Mouse (Mus musculus): ENCODE results near the gene Agl.
A peak's percentile ranks its signal among the peaks of the same experiment; 100 is the strongest.

Agl gene

DNA sequence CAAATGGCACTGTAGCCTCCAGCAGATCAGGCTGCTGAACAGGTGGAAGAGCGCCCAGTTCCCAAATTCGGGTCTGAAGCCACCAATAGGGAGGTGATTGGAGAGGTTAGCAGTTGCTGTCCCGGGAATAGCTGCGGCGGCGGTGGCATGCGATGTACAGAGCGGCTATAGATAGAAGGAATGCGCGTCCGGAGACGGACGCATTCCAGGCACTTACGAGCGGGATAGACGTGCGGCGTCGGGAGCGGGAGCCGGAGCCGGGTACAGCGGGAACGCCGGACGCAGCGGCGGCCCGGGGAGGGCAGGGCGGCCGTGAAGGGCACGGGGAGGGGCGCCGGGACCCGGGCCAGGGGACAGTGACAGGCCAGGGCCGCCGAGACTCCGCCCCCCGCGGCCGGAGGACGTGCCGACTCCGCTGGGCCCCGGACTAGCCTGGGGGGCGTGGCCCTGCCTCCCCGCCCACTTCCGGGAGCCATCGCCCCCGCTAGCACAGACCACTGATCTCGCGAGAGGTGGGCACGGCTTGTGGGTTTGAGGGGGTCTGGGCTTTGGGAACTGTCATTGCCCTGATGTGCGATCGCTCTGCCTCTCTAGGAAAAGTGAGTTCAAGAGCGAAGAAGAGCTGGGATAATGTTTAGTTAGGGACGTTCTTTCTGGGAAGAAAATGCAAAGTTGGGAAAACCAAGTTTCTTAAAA lies at the start of gene Agl:
Gene Agl, minus strand, starts transcription at position 356 of the 696 bp plus-strand sequence.
- peak; percentile 78 to 84 for DNase-seq (ENCODE audit: low spot score in 2 of 2)

DNA sequence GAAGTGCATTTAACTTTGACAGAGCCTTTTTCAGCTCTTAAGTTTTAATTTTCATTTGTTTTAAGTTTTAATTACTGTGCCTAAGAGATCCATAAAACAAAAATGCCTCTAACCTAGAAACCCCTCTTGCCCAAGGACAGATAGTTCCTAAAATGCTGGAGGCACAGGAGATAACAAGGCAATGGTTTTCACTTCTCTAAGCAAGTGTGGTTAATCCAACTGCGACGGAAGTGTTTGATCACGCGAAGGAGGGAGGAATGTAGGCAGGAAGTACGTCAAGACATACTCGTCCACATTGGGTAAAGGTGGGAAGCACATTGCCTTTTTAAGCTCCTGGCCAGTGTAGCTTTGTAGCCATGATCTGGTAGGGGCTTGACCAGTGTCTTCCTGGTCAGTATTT lies 49.6 kb upstream of the Agl start:
- no peak for DNase-seq (ENCODE audit: low spot score in 2 of 2)

DNA sequence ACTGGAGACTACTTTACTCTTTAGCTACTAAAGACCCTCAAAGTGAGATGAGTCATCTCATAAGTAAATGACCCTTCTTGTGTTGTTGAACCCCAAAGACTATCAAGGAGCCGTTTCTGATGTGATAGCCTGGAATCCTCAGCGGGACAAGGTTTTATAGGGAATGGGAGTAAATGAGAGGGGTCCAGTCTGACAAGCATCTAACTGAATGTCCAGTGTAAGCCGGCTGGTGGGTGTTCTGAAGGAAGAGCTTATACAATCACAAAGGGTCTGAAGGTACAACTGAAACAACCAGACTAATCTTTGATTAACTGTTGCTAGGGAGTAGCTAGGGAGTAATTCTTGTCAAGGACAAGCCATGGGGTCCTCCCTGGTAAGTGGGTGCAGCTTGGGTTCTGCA lies 44.5 kb upstream of the Agl start:
- DNase-seq (ENCODE audit: low spot score in 2 of 2) = no peak

DNA sequence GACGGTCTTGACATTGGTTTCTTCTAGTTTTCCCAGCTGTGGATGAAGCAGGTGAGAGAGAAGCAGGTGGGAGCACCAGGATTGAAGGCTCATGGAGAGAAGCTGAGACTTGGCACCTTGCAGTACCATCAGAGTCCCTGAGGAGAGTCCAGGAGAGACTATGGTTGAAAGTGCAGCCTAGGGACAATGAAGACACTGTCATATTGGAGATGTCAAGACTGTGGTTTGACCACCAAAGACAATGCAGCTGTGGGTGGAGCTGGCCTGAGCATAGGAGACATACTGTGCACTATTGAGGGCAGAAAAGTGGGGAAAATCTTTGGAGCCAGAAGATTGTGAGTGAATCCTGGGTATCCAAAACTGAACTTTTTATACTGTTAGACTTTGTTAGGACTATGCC lies 42.4 kb upstream of the Agl start:
- DNase-seq (ENCODE audit: low spot score in 2 of 2) = no peak

DNA sequence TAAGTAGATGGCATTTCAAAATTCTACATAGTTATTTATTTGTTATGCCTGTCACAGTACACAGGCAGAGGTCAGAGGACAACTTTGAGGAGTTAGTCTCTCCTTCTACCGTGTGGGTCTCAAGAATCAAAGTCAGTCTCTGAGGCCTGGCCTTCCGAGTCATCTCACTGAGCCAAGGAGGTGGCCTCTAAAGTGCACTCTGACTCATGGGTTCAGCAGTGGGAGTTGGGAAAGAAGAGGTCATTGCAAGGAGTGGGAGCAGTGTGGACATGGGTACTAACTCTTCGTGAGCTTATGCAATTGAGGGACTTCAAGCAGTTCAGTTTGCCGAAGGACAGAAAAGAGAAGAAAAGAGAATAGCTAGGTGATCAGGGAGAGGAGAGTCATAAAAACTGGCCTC lies 41.0 kb upstream of the Agl start:
- no peak for DNase-seq (ENCODE audit: low spot score in 2 of 2)

DNA sequence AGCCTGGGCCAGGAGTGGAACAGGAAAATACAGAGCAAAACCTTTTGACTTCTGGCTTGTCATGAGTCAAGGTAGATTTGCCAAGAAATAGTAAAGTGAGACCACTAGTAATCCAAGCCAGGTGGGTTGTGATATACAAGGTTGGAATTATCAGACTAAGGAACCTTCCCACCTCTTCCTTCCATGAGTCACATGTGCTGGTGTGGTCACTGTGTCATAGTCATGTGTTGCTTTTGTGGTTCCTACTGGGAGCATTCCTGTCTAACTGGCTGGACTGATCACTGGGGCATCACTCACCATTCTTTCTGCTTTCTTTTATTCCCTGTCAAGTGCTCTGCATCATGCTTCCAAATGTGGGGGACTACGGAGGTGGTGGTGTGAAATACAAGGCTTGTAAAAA lies 40.1 kb upstream of the Agl start:
- peak in 1 of 2 experiments; percentile 9 for DNase-seq (ENCODE audit: low spot score in 2 of 2)

DNA sequence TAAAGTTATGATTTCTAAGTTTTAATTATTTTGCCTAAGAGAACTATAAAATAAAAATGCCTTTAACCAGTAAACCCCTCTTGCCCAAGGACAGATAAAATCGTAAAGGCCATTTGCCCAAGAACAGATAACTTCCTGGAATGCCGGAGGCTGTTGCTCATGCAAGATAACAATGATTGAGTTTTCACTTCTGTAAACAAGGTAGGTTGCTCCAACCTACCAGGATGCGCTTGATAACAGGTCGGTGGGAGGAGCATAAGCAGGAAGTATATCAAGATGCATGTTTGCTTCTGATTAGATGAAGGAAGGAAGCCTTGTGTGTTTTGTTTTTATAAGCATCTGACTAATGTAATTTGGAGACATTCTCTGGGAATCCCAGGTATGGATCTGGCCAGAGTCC lies 38.1 kb upstream of the Agl start:
- no peak for DNase-seq (ENCODE audit: low spot score in 2 of 2)

DNA sequence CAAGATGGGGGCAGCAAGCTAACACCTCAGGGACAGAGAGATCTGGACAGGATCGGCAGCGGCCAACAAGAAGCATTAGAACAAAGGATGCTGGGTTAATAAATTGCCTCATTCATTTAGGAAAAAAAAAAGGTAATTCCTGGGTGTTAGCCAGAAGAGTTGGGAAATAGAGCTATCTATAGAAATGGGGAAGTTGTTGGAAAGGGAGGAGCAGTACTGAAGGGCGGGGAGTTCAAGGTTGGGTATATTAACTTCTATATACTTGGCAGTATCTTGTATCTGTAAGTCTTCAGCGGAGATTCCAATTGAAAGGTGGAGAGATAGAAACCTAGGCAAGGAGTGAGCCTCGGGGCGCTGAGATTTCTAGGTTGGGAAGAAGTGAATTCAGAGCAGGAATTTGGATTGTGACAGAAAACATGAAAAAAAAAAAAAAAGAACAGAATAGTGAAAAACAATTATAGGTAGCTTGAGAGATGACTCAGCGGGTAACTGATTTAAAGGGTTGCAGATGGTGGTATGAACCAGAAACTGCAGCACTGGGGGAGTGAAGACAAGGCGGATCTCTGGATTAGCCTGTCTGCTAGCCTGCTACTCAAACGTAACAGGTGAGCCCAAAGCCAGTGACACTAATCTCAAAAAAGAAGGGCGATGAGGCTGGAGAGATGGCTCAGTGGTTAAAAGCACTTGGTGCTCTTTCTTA lies 37.1 kb upstream of the Agl start:
- DNase-seq (ENCODE audit: low spot score in 2 of 2) = no peak

DNA sequence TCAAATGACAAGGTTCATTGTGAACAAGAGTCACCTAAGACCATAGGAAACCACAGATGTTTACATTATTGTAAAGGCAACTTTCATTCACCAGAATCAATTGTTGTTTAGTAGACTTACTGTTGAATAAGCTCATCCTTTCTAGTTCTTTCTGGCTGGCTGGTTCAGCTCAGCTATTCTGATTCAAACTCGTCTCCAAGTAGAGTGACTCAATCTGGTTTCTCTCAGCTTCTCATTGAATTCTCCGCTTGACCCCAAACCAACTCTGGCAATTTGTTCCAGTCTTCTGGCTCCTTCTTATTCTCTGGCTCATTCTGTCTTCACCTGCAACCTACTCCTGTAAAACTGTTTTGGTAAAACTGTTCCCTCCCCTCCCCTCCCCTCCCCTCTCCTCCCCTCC lies 33.3 kb upstream of the Agl start:
- no peak for DNase-seq (ENCODE audit: low spot score in 2 of 2)

DNA sequence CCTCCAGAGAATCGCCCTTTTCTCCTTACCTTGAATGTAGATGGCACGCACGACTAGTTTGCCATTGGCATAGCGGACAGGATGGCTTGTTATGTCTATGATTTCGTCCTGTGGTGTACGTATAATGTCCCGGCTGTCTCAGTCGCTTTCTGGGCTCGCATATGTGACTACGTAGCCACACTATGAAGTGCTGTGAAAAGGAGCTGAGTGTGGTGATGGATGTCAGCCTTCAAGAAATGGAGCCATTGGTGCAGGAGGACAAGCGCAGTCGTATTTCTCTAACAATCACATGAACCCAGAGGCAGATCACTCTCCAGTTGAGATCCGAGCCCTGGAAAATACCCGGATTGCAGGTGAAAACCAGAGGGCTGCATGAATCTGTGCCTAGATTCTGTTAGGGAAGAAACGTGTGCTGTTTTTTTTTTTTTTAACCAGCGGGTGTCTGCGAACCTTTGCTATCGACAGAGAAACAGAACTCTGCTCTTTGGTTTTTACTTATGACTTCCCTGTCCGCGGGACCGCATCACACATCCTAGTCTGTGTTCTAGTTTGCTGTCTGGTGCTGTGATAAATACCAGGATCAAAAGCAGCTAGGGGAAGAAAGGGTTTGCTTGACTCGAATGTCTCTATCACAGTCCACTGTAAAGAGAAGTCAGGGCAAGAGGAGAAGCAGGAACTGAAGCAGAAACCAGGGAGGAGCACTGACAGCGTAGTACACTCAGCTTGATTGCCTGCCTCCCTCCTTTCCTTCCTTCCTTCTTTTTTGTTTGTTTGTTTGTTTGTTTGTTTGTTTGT lies 28.9 kb upstream of the Agl start:
- DNase-seq (ENCODE audit: low spot score in 2 of 2) = no peak

DNA sequence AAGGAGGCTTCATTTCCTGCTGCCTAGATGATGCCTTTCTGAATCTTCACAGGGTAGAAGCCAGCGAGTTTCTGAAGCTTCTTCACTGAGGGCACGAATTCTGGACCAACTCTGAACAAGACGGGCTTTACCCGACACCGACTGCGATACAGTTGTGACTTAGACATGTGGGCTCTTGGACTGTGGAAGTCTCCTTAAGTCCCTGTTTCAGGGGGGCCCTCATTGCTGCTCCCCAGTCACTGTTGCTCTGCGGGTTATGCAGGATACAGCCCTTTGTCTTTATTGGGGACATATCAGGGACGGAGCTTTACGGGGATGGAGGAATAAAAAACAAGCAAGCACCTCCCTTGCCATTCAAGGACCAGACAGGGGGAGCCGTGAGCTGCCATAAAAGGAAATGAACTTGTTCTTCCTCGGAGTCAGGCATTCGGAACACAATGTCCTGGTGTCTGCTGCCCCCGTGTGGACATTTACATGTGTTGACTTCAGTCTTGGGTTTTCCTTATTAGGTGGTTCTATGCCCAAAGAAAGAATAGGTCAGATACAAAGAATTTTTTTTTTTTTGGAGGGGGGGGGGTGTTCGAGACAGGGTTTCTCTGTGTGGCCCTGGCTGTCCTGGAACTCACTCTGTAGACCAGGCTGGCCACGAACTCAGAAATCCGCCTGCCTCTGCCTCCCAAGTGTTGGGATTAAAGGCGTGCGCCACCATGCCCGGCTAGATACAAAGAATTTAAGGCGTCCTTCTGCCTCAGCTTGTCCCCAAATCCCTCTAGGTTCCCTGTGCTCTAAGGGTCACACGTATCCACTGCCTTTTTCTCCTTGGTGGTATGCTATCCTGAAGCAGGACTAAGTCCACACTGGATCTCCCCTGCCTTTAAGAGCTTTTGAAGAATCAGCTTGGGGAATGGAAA lies 28.1 kb upstream of the Agl start:
- DNase-seq (ENCODE audit: low spot score in 2 of 2) = peak; percentile 95

DNA sequence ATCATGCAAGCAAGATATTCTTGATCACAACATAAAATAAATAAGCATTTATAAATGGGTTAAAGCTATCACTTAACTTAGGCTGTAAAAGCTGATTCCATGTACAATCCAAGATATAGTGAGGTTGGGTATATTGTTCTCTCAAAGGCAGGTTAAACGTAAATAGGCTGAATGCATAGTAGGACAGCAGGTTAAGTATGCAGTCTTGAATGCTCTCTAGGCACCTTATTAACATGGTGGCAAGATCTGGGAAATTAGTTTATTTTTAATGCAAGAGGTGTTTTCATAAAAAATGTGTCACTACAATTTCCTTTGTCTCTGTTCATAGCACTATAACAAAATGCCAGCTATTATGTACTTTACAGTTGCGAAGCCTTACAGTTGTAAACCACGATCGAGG lies 27.4 kb upstream of the Agl start:
- no peak for DNase-seq (ENCODE audit: low spot score in 2 of 2)

DNA sequence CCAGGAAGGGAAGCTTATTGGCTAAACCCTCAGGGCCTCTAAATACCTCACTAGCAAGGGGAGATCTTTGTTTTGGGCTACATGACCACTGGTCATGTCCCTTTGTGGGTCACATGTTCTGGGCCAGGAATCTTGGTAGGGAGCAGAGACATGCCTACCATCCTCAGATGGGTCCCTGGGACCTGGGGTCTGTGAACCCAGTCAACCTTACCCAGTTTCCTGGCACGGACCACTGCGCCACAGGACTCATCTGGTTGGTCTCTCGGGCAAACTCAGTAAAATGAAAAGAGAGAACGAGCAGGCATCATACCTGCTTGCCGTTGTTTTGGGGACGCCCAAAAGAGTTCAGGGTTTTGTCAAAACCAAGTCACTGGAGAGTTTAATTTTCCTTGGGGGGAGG lies 26.3 kb upstream of the Agl start:
- DNase-seq (ENCODE audit: low spot score in 2 of 2) = no peak

DNA sequence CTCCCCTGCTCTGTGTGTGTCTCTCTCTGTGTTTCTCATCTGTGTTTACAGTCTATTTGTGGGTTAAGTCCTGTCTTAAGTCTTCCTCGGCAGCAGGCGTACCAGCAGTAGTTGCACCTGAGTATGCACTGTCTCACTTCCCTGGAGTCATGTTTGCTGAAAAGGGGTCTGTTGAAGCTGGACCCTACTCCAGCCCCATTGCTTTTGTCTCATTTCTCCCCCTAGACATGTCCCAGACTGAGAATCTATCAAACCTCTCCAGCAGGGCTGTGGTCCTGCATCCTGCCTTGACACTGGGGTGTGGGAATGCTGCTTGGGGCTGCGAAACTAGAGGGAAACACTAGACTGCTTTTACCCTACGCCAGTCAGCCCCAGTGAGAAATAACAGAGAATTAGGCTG lies 25.5 kb upstream of the Agl start:
- no peak for DNase-seq (ENCODE audit: low spot score in 2 of 2)

DNA sequence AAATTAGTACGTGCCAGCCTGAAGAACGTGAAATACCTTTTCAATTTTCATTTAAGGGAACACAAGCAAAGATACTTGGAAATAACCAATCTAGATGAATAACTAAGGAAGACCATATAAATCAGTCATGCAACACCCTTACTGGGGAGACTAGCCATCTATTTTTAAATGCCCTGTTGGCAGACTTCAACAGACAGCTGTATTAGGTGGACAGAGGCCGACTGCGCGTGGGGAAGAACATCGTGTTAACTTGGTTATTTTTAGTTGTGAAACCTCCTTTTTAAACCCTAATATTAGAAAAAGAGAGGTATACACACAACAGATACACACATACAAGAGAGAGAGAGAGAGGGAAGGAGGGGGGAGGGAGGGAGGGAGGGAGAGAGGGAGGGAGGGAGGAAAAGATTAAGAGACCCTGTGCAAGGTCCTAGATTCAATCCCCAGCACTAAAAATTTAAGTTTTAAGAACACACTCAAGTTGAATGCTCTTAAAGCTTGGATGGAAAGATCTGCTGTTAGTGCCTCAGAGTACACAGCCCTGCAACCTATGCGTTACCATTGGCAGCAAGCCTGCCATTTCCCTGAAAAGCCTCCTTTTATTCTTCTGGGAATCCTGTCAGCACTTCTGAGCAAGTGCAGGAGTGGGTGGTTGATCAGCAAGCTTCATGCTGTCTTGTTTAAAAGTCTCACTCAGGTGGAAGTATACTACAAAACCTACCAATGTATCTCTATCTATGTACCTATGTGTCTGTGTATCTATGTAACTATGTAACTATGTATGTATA lies 24.8 kb upstream of the Agl start:
- DNase-seq (ENCODE audit: low spot score in 2 of 2) = peak in 1 of 2 experiments; percentile 43

DNA sequence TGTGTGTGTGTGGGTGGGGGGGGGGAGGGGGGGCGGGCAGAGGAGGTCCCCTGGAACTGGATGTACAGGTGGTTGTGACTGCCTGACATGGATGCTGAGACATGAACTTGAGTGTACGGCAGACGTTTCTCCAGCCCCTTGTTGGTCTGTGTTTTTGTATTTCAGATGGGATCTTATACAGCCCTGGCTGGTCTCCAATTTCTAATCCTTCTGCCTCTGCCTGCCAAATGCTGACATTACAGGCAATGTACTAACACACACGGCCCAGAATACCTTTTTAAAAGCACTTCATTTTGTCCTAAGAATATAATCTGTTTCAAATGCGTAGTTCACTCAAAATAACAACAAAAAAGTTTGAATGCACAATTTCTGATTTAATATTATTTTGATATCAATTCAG lies 23.4 kb upstream of the Agl start:
- DNase-seq (ENCODE audit: low spot score in 2 of 2) = no peak

DNA sequence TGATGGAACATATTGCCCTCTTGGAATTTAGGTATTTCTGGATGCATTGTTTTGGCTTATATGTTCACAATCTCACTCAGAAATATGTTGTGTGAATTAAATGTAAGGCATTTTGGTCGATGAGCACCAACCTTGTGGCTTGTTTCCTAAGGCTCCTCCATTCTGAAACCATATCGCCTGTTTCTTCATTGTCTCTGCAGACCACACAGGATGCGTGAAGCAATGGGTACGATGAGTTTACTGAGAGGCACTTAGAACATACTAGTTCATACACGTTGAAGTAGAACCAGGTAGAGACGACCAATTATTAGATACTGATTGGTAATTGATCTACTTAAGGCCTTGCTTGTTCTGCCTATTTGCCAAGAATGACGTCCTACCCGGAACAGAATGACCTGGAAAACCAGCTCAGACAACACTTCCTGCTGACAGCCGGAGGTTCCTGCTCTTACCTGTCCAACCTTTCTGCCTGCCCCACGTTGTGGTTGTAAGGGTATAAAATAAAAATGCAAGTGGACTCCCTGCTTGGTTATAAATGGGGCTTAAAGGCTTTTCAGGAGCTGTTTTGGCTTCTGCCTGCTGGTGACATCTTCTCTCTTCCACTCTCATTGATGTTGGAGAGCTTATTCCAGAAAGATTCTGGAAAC lies 21.4 kb upstream of the Agl start:
- no peak for DNase-seq (ENCODE audit: low spot score in 2 of 2)

DNA sequence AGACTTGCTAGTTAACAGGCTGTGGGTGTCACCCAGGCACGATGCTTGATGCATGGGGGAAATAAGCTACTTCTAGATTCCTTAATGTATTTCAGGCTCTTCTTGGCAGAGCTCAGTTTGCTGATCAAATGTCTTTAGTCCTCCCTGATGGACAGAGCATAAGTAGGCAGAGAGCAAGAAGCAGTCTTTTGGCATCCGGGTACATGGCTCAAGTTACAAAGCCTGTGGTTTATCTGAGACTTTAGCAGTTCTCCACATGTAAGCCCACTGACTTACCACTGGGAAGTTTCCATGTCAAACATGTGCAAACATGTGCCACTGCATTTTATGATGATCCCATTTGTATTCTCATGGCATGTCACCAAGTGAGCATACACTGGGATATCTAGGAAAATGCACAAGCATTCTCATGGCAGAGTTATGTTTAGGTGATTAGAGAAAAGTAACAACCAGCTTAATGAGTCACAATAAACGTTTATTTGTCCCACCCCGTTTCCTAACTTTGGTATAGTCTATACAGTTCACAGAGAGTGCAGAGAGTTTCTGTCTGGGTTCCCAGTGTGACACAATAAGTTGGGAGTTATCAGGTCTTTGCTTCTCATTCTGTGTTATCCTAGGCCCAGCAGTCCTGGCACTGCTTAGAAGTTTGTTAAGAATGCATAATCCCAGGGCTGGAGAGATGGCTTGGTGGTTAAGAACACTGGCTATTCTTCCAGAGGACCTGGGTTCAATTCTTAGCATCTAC lies 18.7 kb upstream of the Agl start:
- no peak for DNase-seq (ENCODE audit: low spot score in 2 of 2)

DNA sequence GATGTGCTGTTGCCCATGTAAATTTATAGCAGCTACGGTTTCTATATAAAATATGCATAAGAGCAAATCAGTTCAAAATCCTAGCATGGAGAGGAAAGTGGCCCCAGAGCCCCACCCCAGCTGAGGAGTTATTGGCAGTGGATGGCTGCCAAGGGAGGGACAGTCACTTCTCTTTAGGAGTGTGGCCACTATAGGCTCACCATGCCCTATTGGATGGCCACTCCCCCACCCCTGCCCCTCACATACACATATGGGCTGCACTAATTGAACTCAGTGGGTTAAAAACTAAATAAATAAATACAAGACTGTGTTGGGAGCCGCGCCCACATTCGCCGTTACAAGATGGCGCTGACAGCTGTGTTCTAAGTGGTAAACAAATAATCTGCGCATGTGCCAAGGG lies 9.3 kb upstream of the Agl start:
- no peak for DNase-seq (ENCODE audit: low spot score in 2 of 2)
